Mouse (Mus musculus): ENCODE measurements around the gene Ttll5.

DNA sequence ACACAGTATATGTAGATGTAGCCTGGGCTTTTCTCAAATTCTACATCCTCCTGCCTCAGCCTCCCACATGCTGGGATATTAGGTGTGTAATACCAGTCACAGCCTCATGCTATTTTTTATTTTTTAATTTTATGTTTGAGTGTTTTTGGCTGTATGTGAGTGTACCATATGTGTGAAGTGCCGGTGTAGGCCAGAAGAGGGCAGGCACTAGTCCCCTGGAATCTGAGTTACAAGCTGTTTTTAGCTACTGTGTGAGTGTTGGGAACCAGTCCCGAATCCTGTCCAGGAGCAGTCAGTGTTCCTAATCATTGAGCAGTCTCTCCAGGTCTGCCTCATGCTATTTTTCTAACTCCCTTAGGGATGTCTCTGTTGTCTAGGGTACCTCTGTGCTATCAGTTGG lies 13.3 kb downstream of the Ttll5 start:
- TF ChIP-seq TAL1 (conservative IDR thresholded peaks at IDR 0.05; ENCODE audit: low read depth, low read length) = no peak
- TF ChIP-seq GATA1 (IDR thresholded peaks at IDR 0.05; ENCODE audit: borderline replicate concordance, low read length) = no peak
